Mouse (Mus musculus): ENCODE data around the gene Tnfsf14. TPM values are rescaled to one million over a fixed set of nuclear protein-coding genes. Genes with fewer than 3 reads are reported as not detected.

Tnfsf14 gene
- total and polyA plus RNA-seq, 2 experiments from 2014 or later: not detected

DNA sequence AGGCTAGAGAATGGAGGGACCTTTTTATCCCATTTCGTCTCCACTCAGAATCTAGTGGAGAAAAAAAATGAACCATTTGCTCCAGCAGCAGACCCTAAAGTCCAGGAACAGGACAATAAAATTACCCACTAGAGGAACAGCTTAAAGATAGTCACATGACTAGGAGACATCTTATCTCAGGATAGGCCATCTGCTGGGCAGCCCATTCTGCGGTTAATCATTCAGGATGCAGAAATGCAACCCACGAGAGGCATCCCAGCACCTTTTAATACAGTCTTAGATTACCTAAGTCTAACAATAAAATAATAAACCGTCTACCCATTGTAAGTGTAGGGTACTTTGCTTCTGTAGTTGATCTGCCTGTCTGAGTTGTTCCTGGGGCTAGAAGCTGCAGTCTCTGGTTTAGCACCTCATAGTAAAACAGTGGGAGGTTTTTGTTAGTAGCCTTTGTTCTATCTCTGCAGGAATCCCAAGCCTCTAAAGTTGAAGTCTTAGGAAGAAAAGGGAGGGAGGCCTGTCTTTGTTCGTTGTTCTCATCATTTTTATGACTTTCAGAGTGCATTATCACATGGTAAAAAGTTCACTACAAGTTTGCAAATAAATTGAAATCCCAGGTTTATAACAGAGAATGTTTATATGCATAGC lies 23.2 kb downstream of the Tnfsf14 start:
- Histone ChIP-seq H3K9ac (replicated peaks; ENCODE audit: low read depth, low read length) (no peak overlapping the region), H3K27me3 (ENCODE audit: control insufficient read depth, insufficient read depth, low read length) (no peaks in the 10 kb centered on the region), H3K36me3 (replicated peaks; ENCODE audit: control insufficient read depth, insufficient read depth, low read length) (no peaks in the 10 kb centered on the region), H3K4me3 (ENCODE audit: low read depth, low read length) (no peak overlapping the region), H3K9me3 (replicated peaks; ENCODE audit: control insufficient read depth, low read length) (0 out of 2 replicates have a peak, but pooled peaks cover 5% of the 10 kb centered on the region), H3K27ac (ENCODE audit: low read depth) (no peak overlapping the region), H3K4me1 (ENCODE audit: control insufficient read depth, insufficient read depth) (no peaks in the 10 kb centered on the region), H3K4me2 (ENCODE audit: low read depth, low read length) (no peak overlapping the region)
- DNase-seq (ENCODE audit: low spot score) (no peak), ATAC-seq (ENCODE audit: insufficient read depth, low read depth) (no peak)
- WGBS: 53% methylated on average over 5 of the region's 5 CpGs
- TF ChIP-seq CTCF (IDR thresholded peaks at IDR 0.05; ENCODE audit: low read depth) (no peak), EP300 (IDR thresholded peaks at IDR 0.05; ENCODE audit: low read depth) (no peak)

DNA sequence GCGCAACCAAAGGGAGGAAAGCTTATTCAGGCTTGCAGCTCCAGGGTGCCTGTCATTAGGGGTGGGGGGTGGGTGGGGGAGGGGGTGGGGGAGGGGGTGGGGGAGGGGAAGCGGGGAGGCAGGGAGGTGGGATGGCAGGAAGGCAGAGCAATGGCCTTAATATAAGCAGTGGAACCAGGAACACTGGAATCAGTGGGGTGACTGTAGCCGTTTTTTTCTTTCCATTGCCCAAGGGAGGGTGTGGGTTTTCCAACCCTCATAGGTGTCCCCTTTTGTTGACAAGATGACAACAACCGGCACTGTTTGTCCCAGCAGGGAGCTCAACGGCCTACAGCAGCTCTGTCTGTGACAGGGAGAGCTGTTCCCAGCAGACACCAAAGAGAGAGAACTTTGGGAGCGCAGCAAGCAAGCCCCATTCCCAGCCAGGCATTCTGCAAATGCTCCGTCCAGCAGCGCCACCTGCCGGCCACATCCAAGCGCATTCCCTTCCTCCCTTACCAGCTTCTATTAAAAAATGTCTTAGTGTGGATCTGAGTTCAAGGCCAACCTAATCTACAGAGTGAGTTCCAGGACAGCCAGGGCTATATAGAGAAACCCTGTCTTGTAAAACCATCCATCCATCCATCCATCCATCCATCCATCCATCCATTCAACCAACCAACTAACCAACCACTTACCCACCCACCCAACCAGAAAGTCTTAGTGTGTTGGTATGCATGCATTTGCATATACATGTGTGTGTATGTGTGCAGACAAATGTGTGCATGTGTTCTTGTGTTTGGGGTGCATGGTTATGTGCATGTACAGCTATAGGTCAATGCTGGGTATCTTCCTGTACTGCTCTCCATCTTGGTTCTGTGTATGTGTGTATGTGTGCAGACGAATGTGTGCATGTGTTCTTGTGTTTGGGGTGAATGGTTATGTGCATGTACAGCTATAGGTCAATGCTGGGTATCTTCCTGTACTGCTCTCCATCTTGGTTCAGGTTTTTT lies 26.9 kb downstream of the Tnfsf14 start:
- no peak overlapping the region for H3K4me3 ChIP-seq (ENCODE audit: low read depth, low read length)
- H3K27me3 ChIP-seq (ENCODE audit: control insufficient read depth, insufficient read depth, low read length): no peaks in the 10 kb centered on the region
- TF ChIP-seq EP300 (IDR thresholded peaks at IDR 0.05; ENCODE audit: low read depth) (no peak), CTCF (IDR thresholded peaks at IDR 0.05; ENCODE audit: low read depth) (peak; percentile 87)
- no peak overlapping the region for H3K9ac ChIP-seq (replicated peaks; ENCODE audit: low read depth, low read length)
- no peak overlapping the region for H3K4me2 ChIP-seq (ENCODE audit: low read depth, low read length)
- DNase-seq (ENCODE audit: low spot score): peak; percentile 69
- WGBS: 19% methylated on average over 10 of the region's 11 CpGs
- H3K4me1 ChIP-seq (ENCODE audit: control insufficient read depth, insufficient read depth): no peaks in the 10 kb centered on the region
- peak; percentile 80 for ATAC-seq (ENCODE audit: insufficient read depth, low read depth)
- H3K27ac ChIP-seq (ENCODE audit: low read depth): no peak overlapping the region
- no peaks in the 10 kb centered on the region for H3K36me3 ChIP-seq (replicated peaks; ENCODE audit: control insufficient read depth, insufficient read depth, low read length)
- H3K9me3 ChIP-seq (replicated peaks; ENCODE audit: control insufficient read depth, low read length): 0 out of 2 replicates have a peak, but pooled peaks cover 5% of the 10 kb centered on the region

DNA sequence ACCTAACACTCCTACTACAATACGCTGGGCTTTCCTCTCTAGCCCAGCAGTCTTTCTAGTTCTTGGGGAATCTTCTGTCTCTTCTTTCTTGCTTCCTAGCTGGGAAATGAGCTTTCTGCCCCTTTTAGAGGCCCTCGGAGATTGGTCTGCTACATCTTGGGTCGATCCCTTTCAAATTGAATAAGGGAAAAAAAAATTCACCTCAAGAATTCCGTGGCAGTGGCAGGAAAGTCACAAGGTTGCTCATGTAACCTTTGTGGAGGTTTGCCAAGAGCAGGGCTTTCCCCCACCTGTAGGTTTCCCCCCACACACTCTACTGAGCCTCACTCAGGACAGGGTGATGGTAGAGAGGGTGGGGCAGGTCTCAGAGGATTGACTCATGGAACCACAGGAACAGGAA lies 40.2 kb downstream of the Tnfsf14 start:
- Histone ChIP-seq H3K9ac (replicated peaks; ENCODE audit: low read depth, low read length) (no peak overlapping the region), H3K9me3 (replicated peaks; ENCODE audit: control insufficient read depth, low read length) (0 out of 2 replicates have a peak, but pooled peaks cover 6% of the 10 kb centered on the region), H3K27me3 (ENCODE audit: control insufficient read depth, insufficient read depth, low read length) (peaks cover 15% of the 10 kb centered on the region), H3K36me3 (replicated peaks; ENCODE audit: control insufficient read depth, insufficient read depth, low read length) (no peaks in the 10 kb centered on the region), H3K27ac (ENCODE audit: low read depth) (no peak overlapping the region), H3K4me3 (ENCODE audit: low read depth, low read length) (no peak overlapping the region), H3K4me1 (ENCODE audit: control insufficient read depth, insufficient read depth) (no peaks in the 10 kb centered on the region), H3K4me2 (ENCODE audit: low read depth, low read length) (no peak overlapping the region)
- 72% methylated on average over 4 of the region's 4 CpGs for WGBS
- DNase-seq (ENCODE audit: low spot score): no peak
- TF ChIP-seq CTCF (IDR thresholded peaks at IDR 0.05; ENCODE audit: low read depth) (no peak), EP300 (IDR thresholded peaks at IDR 0.05; ENCODE audit: low read depth) (no peak)
- ATAC-seq (ENCODE audit: insufficient read depth, low read depth): no peak

DNA sequence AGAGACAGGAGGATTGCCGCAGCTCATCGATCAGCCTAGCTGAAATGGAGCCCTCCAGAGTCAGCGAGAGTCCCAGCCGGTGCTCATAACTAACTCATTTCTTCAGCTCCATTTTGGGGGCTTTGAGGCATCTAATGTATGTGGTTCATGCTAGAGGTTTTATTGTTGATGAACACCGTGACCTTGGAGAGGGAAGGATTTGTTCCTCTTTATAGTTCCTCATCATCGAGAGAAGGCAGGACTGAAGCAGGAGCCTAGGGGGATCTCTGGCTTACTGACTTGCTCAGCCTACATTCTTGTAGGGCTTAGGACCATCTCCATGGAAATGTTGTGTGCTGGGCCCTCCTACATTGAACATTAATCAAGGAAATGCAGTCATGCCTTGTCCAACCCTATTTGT lies 41.0 kb downstream of the Tnfsf14 start:
- no peak for ATAC-seq (ENCODE audit: insufficient read depth, low read depth)
- Histone ChIP-seq H3K9me3 (replicated peaks; ENCODE audit: control insufficient read depth, low read length) (0 out of 2 replicates have a peak, but pooled peaks cover 6% of the 10 kb centered on the region), H3K4me3 (ENCODE audit: low read depth, low read length) (no peak overlapping the region), H3K36me3 (replicated peaks; ENCODE audit: control insufficient read depth, insufficient read depth, low read length) (no peaks in the 10 kb centered on the region), H3K4me2 (ENCODE audit: low read depth, low read length) (no peak overlapping the region), H3K4me1 (ENCODE audit: control insufficient read depth, insufficient read depth) (no peaks in the 10 kb centered on the region), H3K27me3 (ENCODE audit: control insufficient read depth, insufficient read depth, low read length) (peaks cover 23% of the 10 kb centered on the region), H3K9ac (replicated peaks; ENCODE audit: low read depth, low read length) (no peak overlapping the region), H3K27ac (ENCODE audit: low read depth) (no peak overlapping the region)
- DNase-seq (ENCODE audit: low spot score): no peak
- WGBS: 91% methylated on average over 6 of the region's 6 CpGs
- no peak for TF ChIP-seq CTCF (IDR thresholded peaks at IDR 0.05; ENCODE audit: low read depth)
- no peak for TF ChIP-seq EP300 (IDR thresholded peaks at IDR 0.05; ENCODE audit: low read depth)

DNA sequence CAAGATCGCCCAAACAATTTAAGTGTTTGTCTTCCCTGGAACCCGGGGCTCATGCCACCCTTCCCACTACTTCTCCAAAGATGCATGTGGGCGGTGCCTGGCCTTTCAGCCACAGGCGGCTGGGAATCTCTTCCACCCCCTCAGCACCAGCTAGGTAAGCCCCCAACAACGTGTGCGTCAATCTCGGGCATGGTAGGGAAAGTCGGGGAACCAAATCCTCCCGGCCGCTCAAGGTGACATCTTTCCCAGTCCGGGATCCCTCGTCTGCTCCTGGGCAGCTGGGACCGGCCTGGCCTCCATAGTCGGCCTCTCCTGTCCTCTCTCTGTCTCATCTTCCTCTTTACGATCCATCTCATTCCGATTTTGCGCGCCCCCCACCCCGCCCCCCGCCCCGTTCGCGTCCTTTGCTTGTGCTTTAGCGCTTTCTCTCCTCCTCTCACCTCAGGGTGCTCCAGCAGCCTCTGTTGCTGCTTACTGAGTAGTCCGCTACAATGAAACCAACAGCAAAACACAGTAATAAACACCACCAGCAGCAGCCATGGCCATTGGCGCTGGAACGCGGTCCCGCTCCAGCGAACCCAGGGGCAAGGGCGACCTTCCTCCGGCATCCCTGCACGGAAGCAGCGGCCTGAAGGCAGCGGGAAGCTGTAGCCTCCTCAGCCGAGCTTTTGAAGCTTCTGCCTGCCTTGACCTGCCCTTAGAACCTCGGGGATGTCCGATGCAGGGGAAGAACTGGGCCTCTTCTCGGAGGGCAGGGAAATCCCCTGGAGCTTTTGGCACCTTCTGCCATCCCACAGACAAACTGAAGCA lies 44.8 kb downstream of the Tnfsf14 start, which contains the start of gene Cd70:
TSS of gene Cd70 (minus strand) at position 784 of the 810 bp plus-strand sequence.
- no peak within 1 kb of the TSS for H3K9ac ChIP-seq (replicated peaks; ENCODE audit: low read depth, low read length)
- no peaks in the 10 kb centered on the region for H3K4me1 ChIP-seq (ENCODE audit: control insufficient read depth, insufficient read depth)
- 0 out of 2 replicates have a peak, but pooled peaks cover 6% of the 10 kb centered on the region for H3K9me3 ChIP-seq (replicated peaks; ENCODE audit: control insufficient read depth, low read length)
- H3K36me3 ChIP-seq (replicated peaks; ENCODE audit: control insufficient read depth, insufficient read depth, low read length): no peaks in the 10 kb centered on the region
- peak within 1 kb of the TSS; percentile 46 for H3K4me2 ChIP-seq (ENCODE audit: low read depth, low read length)
- no peak for DNase-seq (ENCODE audit: low spot score)
- H3K4me3 ChIP-seq (ENCODE audit: low read depth, low read length): peak within 1 kb of the TSS; percentile 33
- no peak for TF ChIP-seq EP300 (IDR thresholded peaks at IDR 0.05; ENCODE audit: low read depth)
- TF ChIP-seq CTCF (IDR thresholded peaks at IDR 0.05; ENCODE audit: low read depth): no peak
- ATAC-seq (ENCODE audit: insufficient read depth, low read depth): no peak
- no peak within 1 kb of the TSS for H3K27ac ChIP-seq (ENCODE audit: low read depth)
- WGBS: 3% methylated on average over 38 of the region's 39 CpGs
- H3K27me3 ChIP-seq (ENCODE audit: control insufficient read depth, insufficient read depth, low read length): peaks cover 37% of the 10 kb centered on the region
